Mouse (Mus musculus): ENCODE results near the gene Psd4. TPM values are rescaled to one million over a fixed set of nuclear protein-coding genes. Genes with fewer than 3 reads are reported as not detected.

Psd4 gene
- total RNA-seq (2021): 1 to 10 TPM in 1 of 2 experiments, under 1 TPM in 1; 0.47 to 1.1 TPM

DNA sequence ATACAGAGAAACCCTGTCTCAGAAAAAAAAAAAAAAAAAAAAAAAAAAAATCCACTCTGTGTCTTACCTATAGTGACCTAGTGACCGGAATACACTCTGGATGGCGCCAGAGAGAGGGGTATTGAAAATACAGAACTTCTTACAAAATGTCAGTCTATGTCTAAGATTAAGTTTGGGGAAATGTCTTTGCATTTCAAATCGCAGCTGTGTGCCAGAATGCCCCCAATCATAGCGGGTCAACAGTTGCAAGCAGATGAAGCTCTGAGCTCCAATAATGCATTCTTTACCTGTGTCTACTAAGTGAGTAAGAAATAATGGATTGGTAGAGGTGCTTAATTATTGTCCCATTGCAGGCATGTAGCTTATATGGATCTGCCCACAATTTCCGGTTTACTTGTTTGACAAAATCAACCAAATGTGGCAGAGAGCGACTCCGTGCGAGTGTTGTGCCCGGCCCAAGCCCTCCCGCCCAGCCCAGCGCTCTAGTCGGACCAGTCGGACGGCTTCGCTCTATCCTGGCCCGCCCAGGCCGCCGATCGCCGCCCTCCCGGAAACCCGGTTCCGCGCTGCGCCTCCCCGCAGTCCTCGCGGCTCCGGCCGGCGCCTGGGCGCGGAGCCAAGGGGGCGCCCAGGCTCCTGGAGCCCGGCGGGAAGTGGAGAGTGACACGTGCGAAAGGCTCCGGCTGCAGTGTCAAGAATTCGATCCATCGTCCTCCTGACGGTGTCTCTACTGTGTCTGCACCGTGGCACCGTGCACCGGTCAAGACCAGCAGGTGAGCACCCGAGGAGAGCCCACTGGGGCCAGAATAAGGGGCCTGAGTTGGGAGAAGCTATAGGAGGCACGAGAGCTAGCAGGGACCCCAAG is at the start of gene Psd4:
Gene Psd4, plus strand, starts transcription at position 551 of the 865 bp plus-strand sequence.
- DNase-seq (ENCODE audit: extremely low spot score in 1 of 2, low spot score in 1 of 2): peak in 1 of 2 experiments; percentile 7

- no peak for DNase-seq (ENCODE audit: extremely low spot score in 1 of 2, low spot score in 1 of 2)
These were observed 49.3 kb upstream of the Psd4 start for GRCm38 (mm10) chr2:24317919-24318598.

GRCm38 (mm10) chr2:24335333-24335732 is 32.0 kb upstream of the Psd4 start:
- no peak for DNase-seq (ENCODE audit: extremely low spot score in 1 of 2, low spot score in 1 of 2)

GRCm38 (mm10) chr2:24336545-24336944 is 30.8 kb upstream of the Psd4 start, which contains the start of gene Il1rn:
Gene Il1rn (plus strand): TSS chr2:24336853.
- DNase-seq (ENCODE audit: extremely low spot score in 1 of 2, low spot score in 1 of 2): no peak

DNA sequence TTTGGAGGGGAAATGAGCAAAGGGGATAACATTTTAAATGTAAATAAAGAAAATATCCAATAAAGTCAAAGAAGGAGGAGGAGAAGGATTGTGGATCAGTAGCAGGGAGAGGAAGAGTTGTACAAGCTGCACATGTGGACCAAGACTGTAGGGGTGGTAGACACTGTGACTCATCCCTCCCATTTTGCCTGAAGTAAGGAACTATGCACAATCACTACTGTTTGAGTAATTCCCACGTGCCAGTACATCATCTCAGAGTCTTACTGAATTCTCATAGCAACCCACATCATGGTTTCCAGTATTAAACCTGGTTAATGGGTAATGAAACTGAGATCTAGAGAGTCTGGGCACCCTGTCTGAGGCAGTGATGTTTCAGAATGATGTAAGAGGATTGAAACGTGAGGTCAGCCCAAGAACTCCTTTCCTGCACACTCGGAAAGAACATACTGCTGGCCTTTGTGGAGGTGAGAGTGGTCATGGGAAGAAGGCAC is 25.9 kb upstream of the Psd4 start:
- DNase-seq (ENCODE audit: extremely low spot score in 1 of 2, low spot score in 1 of 2): no peak

GRCm38 (mm10) chr2:24344619-24345018 is 22.8 kb upstream of the Psd4 start:
- no peak for DNase-seq (ENCODE audit: extremely low spot score in 1 of 2, low spot score in 1 of 2)

- no peak for DNase-seq (ENCODE audit: extremely low spot score in 1 of 2, low spot score in 1 of 2)
These were observed 22.3 kb upstream of the Psd4 start for GRCm38 (mm10) chr2:24345056-24345455.

GRCm38 (mm10) chr2:24347926-24348325 is 19.5 kb upstream of the Psd4 start:
- no peak for DNase-seq (ENCODE audit: extremely low spot score in 1 of 2, low spot score in 1 of 2)

GRCm38 (mm10) chr2:24351159-24351558 is 16.2 kb upstream of the Psd4 start:
- DNase-seq (ENCODE audit: extremely low spot score in 1 of 2, low spot score in 1 of 2): no peak

GRCm38 (mm10) chr2:24353042-24353441 is 14.3 kb upstream of the Psd4 start:
- no peak for DNase-seq (ENCODE audit: extremely low spot score in 1 of 2, low spot score in 1 of 2)

- DNase-seq (ENCODE audit: extremely low spot score in 1 of 2, low spot score in 1 of 2): peak in 1 of 2 experiments; percentile 61
These were observed 9.7 kb upstream of the Psd4 start for GRCm38 (mm10) chr2:24357642-24358041.

DNA sequence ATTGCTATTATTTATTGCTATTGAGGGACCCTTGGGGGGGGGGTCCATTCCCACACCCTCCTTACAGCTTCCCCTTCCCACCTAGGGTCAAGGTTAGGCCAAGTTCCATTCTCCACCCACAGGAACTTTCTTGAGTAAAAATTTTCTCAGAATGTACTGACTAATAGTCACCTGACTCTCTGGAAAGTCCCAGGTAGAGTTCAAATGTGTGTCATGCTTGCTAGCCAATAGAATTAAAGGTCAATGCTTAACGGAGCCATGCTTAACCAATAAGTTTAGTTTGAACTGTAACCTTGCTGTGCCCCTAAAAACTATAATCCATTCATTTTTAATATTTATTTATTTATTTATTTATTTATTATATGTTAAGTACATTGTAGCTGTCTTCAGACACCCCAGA is 8.0 kb upstream of the Psd4 start:
- DNase-seq (ENCODE audit: extremely low spot score in 1 of 2, low spot score in 1 of 2): no peak

- no peak for DNase-seq (ENCODE audit: extremely low spot score in 1 of 2, low spot score in 1 of 2)
These were observed 3.6 kb upstream of the Psd4 start for GRCm38 (mm10) chr2:24363818-24364217.

GRCm38 (mm10) chr2:24366214-24366975 is 985 bp upstream of the Psd4 start:
- DNase-seq (ENCODE audit: extremely low spot score in 1 of 2, low spot score in 1 of 2): no peak

GRCm38 (mm10) chr2:24367895-24368261 is 498 bp downstream of the Psd4 start:
- DNase-seq (ENCODE audit: extremely low spot score in 1 of 2, low spot score in 1 of 2): no peak

- no peak for DNase-seq (ENCODE audit: extremely low spot score in 1 of 2, low spot score in 1 of 2)
These were observed 11.5 kb downstream of the Psd4 start for GRCm38 (mm10) chr2:24378747-24379450.

- no peak for DNase-seq (ENCODE audit: extremely low spot score in 1 of 2, low spot score in 1 of 2)
These were observed 15.3 kb downstream of the Psd4 start for GRCm38 (mm10) chr2:24382456-24383230.

DNA sequence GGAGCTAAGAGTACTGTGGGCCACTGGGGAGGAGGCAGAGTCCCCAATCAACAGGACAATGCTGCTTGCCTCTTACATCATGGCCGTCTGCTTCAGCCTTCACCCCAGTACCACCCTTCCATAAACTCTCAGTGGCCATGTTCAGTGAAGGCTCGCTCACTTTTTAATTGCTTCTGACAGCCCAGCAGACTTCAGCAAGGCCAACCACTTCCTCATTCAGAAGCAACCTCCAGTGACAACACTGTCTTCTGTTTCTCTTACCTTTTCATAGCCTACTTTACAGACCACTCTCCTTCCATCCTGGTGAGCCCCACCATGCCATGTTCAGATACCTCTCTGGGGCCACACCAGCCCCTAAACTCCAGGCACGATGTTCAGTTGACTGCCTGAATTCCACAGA is 16.3 kb downstream of the Psd4 start:
- DNase-seq (ENCODE audit: extremely low spot score in 1 of 2, low spot score in 1 of 2): no peak

GRCm38 (mm10) chr2:24384393-24384792 is 17.0 kb downstream of the Psd4 start:
- DNase-seq (ENCODE audit: extremely low spot score in 1 of 2, low spot score in 1 of 2): no peak

Data from layer of hippocampus, postnatal 25 days (tissue).